Mouse (Mus musculus) limb, embryonic 14.5 days (tissue): ENCODE results near the gene Rassf7. TPM values are rescaled to one million over a fixed set of nuclear protein-coding genes. Genes with fewer than 3 reads are reported as not detected.

Experiments
- ATAC-seq: fragments of 200-750 bp; cut with Nextera tagmentation; 2 replicates; pipeline ENCODE4 v1.8.0; 2017; ENCODE audit warnings: low read depth, moderate number of reproducible peaks, moderate TSS enrichment; ENCODE audit not compliant: low FRiP score
- DNase-seq: peaks from one replicate; pipeline ENCODE4 v3.0.0-alpha.2; 2015; ENCODE audit warnings: low spot score
- H3K27ac ChIP-seq: fragments of 300-500 bp; sonication (generic); replicated peaks from 2 replicates; pipeline ENCODE4 v1.5.1; 2014; ENCODE audit warnings: low read depth, mild to moderate bottlenecking, low read length, moderate library complexity, mixed read lengths
- H3K27me3 ChIP-seq: fragments of 300-500 bp; sonication (generic); 2 replicates; pipeline ENCODE4 v1.6.1; 2014; ENCODE audit warnings: low read length, mixed read lengths; ENCODE audit not compliant: control insufficient read depth, insufficient read depth
- H3K36me3 ChIP-seq: fragments of 300-500 bp; sonication (generic); 2 replicates; pipeline ENCODE4 v1.6.1; 2014; ENCODE audit warnings: mild to moderate bottlenecking, low read length, moderate library complexity, mixed read lengths; ENCODE audit not compliant: control insufficient read depth, insufficient read depth
- H3K4me1 ChIP-seq: fragments of 300-500 bp; sonication (generic); 2 replicates; pipeline ENCODE4 v1.6.1; 2014; ENCODE audit warnings: antibody characterized with exemption, low read length, mixed read lengths; ENCODE audit not compliant: control insufficient read depth, insufficient read depth
- H3K4me2 ChIP-seq: fragments of 300-500 bp; sonication (generic); replicated peaks from 2 replicates; pipeline ENCODE4 v1.6.1; 2014; ENCODE audit warnings: low read depth, mild to moderate bottlenecking, low read length, moderate library complexity; ENCODE audit not compliant: severe bottlenecking
- H3K4me3 ChIP-seq: fragments of 300-500 bp; sonication (generic); replicated peaks from 2 replicates; pipeline ENCODE4 v1.5.1; 2014; ENCODE audit warnings: low read length
- H3K9ac ChIP-seq: fragments of 300-500 bp; sonication (generic); 2 replicates; pipeline ENCODE4 v1.6.1; 2014; ENCODE audit warnings: mild to moderate bottlenecking, low read depth, low read length, moderate library complexity; ENCODE audit not compliant: severe bottlenecking
- H3K9me3 ChIP-seq: fragments of 300-500 bp; sonication (generic); 2 replicates; pipeline ENCODE4 v1.6.1; 2016; ENCODE audit warnings: low read length; ENCODE audit not compliant: control insufficient read depth
- POLR2A ChIP-seq: fragments of 200-500 bp; IDR thresholded peaks from 2 replicates; pipeline ENCODE4 v1.8.0; 2012; ENCODE audit warnings: inconsistent platforms, mild to moderate bottlenecking, moderate library complexity, borderline replicate concordance; ENCODE audit not compliant: insufficient read depth, insufficient read length; ENCODE audit errors: extremely low read depth
- WGBS: fragments of 180-500 bp; shearing (Covaris S2); extraction: QIAGEN DNeasy Blood & Tissue Kit; methylation state at CpG from one replicate; pipeline ENCODE4 v1.1.7; 2014; 5-methylcytosine and 5-hydroxymethylcytosine counted together
- polyA plus RNA-seq, 2 experiments: library from polyadenylated mRNA; depleted of rRNA in 1 of 2; stranded (reverse) in 1 of 2; unstranded in 1 of 2; fragments of >200 nt; fragmentation: Nextera tagmentation in 1 of 2; extraction: Ambion mirVana in 1 of 2; gene quantifications; 2 replicates each; pipeline versions ENCODE4 v1.2.1 to v1.2.3; 2012 to 2014

Rassf7 gene
- polyA plus RNA-seq, 2 experiments: 30.9 to 40.0 TPM

DNA sequence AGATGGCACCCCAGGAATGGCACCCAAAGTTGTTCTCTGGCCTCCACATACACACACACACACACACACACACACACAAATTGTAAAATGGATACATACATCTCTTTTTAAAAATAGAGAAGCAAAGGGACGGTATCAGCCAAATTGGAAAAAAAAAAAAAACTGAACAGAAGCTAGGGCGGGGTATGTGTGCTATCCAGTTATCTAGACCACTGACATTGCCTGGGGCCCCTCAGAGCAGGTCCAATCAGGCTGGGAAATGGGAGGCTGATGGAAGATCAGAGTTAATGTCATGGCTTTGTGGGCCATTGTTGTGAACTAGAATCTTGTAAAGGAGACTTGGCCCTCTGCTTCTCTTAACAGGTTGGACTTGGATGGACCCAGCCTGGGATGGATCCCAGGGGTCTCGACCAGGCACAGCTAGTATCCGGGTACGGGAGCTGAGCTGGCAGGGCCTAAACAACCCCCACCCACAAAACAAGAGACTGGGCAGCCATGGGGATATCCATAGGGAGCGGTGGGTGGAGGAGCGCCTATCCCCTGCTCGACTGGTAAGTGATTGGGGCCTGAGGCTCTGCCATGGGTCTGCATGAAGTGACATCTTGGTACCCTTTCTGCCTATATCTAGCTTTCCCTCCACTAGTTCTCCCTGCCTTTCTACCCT, 18.9 kb upstream of the Rassf7 start:
- ATAC-seq: no peak

DNA sequence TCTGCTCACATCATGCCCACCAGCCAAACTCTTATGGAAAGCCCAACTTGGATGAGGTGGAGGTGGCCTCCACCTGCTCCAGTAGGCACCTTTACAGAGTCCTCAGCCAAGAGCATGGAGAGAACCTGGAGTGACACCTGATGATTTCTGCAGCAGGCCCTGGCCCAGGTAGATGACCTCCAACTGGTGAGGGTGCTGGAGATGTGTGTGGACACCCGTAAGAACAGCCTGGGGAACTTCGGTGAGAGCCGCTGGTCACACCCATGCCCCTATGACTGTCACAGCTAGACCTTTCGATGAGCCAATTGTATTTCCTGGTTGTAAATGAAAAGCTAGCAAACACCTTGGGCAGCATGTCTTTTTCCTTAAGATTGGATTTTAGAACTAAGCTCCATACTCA, 17.5 kb upstream of the Rassf7 start:
- 99% methylated on average over 4 of the region's 4 CpGs for WGBS
- Histone ChIP-seq H3K4me1 (peaks cover 5% of the 10 kb centered on the region), H3K27me3 (no peaks in the 10 kb centered on the region), H3K9ac (no peak overlapping the region), H3K4me3 (no peak overlapping the region), H3K36me3 (0 out of 2 replicates have a peak, but pooled peaks cover 5% of the 10 kb centered on the region), H3K9me3 (no peaks in the 10 kb centered on the region), H3K27ac (no peak overlapping the region), H3K4me2 (no peak overlapping the region)
- ATAC-seq: no peak
- TF ChIP-seq POLR2A: no peak
- no peak for DNase-seq

More for the DNA sequence above, 18.9 kb upstream of the Rassf7 start:
- peaks cover 13% of the 10 kb centered on the region for H3K4me1 ChIP-seq
- no peak overlapping the region for H3K9ac ChIP-seq
- H3K4me2 ChIP-seq: no peak overlapping the region
- TF ChIP-seq POLR2A: no peak
- 91% methylated on average over 8 of the region's 8 CpGs for WGBS
- H3K9me3 ChIP-seq: no peaks in the 10 kb centered on the region
- H3K36me3 ChIP-seq: peaks cover 11% of the 10 kb centered on the region
- H3K27ac ChIP-seq: no peak overlapping the region
- no peak overlapping the region for H3K4me3 ChIP-seq
- H3K27me3 ChIP-seq: no peaks in the 10 kb centered on the region
- no peak for DNase-seq

DNA sequence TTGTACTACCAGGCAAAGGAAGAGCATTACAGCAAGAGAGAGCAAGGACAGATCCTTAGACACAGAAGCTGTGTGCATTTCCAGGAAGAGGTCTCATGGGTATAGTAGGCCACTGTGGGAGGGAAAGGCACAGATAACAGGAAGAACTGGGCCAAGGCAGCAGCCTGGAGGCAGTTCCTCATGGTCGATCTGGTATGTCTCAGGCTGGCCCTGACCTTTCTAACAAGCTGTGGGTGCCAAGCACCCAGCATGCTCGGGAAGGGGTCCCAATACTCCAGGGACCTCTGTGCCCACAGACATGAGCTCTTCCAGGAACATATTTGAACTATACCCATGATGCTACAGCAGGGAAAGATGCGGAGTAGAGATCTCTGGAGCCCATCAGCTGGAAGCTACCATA, 11.1 kb upstream of the Rassf7 start:
- no peak for DNase-seq
- no peak for TF ChIP-seq POLR2A

DNA sequence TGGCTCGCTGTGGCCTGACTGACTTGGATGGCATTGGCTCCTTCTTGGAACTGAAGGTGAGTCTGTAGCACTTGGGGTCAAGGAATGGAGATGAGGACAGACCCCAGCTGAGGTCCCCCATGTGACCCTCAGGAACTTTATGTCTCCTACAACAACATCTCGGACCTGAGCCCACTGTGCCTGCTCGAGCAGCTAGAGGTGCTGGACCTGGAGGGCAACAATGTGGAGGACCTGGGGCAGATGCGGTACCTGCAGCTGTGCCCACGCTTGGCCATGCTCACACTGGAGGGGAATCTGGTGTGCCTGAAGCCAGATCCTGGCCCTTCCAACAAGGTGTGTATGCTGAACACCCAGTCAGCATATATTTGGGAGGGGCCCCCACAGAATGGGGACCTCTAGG, 10.2 kb upstream of the Rassf7 start:
- 89% methylated on average over 5 of the region's 5 CpGs for WGBS
- Histone ChIP-seq H3K4me3 (no peak overlapping the region), H3K36me3 (no peaks in the 10 kb centered on the region), H3K4me1 (no peaks in the 10 kb centered on the region), H3K27me3 (no peaks in the 10 kb centered on the region), H3K9ac (no peak overlapping the region), H3K9me3 (no peaks in the 10 kb centered on the region), H3K4me2 (no peak overlapping the region), H3K27ac (no peak overlapping the region)
- no peak for TF ChIP-seq POLR2A
- DNase-seq: no peak
- ATAC-seq: no peak

More for the DNA sequence above, 11.1 kb upstream of the Rassf7 start:
- no peak overlapping the region for H3K4me2 ChIP-seq
- H3K27me3 ChIP-seq: no peaks in the 10 kb centered on the region
- 67% methylated on average over 3 of the region's 3 CpGs for WGBS
- H3K4me3 ChIP-seq: no peak overlapping the region
- ATAC-seq: no peak
- no peak overlapping the region for H3K27ac ChIP-seq
- H3K9ac ChIP-seq: no peak overlapping the region
- H3K4me1 ChIP-seq: no peaks in the 10 kb centered on the region
- H3K36me3 ChIP-seq: no peaks in the 10 kb centered on the region
- H3K9me3 ChIP-seq: no peaks in the 10 kb centered on the region

DNA sequence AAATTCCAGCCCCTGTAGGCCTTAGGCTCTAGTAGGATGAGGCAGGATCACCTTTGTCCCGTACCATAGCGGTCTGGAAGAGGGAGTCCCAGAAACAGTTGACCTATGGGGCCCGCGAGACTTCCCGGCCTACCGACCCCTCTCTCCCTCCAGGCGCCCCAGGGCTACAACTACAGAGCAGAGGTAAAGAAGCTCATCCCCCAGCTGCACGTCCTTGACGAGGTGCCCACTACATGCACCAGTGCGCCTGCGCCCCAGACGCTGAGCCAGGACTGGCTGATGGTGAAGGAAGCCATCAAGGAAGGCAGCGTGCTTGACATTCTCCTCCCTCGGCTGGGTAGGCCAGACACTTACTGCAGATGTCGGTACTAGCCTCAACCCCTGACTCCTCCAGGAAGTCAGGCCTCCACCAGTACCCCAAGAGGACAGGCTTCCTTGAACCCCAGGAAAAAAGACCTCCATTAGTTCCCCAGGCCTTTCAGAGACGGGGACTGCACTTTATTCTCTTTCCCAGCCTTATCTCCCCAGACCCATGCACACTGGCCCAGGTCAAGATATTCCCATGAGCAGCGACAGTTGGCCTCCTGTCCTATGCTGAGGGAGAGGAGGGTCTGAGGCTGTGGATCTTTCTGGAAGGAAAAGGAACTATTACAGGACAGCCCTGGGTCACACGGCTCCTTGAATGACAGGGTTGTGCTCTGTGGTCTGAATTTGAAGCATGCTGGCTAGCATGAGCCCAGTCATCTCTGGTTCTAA, 9.3 kb upstream of the Rassf7 start:
- no peak for ATAC-seq
- H3K27ac ChIP-seq: no peak overlapping the region
- H3K36me3 ChIP-seq: no peaks in the 10 kb centered on the region
- H3K4me3 ChIP-seq: no peak overlapping the region
- no peak overlapping the region for H3K9ac ChIP-seq
- TF ChIP-seq POLR2A: no peak
- H3K4me2 ChIP-seq: no peak overlapping the region
- DNase-seq: no peak
- no peaks in the 10 kb centered on the region for H3K9me3 ChIP-seq
- 90% methylated on average over 18 of the region's 18 CpGs for WGBS
- H3K27me3 ChIP-seq: no peaks in the 10 kb centered on the region
- H3K4me1 ChIP-seq: no peaks in the 10 kb centered on the region
